Mouse (Mus musculus): Measurements from ENCODE around the gene Foxa3.

The Foxa3 gene

GRCm38 (mm10) chr7:19024581-19025255 is 1.4 kb upstream of the Foxa3 start:
- DNase-seq (ENCODE audit: low read depth, low spot score): peak; percentile 70

GRCm38 (mm10) chr7:19024096-19024506 is 763 bp upstream of the Foxa3 start, which contains the start of gene Sympk:
Gene Sympk (plus strand): TSS chr7:19024377.
- DNase-seq (ENCODE audit: low read depth, low spot score): peak; percentile 96

- DNase-seq (ENCODE audit: low read depth, low spot score): no peak
Observed at GRCm38 (mm10) chr7:19022189-19022958, 964 bp downstream of the Foxa3 start.

GRCm38 (mm10) chr7:19021048-19021447 is 2.3 kb downstream of the Foxa3 start:
- DNase-seq (ENCODE audit: low read depth, low spot score): no peak

- DNase-seq (ENCODE audit: low read depth, low spot score): no peak
Observed at GRCm38 (mm10) chr7:19017909-19018308, 5.4 kb downstream of the Foxa3 start.

DNA sequence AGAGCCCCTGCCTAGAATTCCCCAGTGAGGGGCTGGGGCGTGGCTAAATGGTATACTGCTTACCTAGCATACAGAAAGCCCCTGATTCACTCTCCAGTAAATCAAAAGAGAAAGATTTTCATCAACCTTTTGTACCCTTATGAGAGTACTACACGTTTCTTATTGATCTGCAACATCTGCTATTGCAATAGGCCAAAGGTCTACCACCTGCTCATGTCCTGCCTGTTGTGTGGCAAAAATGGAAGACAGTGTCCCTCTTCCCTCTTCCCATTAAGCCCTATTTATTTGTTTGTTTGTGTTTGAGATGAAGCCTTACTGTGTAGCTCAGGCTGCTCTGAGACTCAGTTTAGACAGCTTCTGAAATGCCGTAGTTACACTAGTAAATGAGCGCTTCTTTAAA is 7.3 kb downstream of the Foxa3 start:
- DNase-seq (ENCODE audit: low read depth, low spot score): no peak

DNA sequence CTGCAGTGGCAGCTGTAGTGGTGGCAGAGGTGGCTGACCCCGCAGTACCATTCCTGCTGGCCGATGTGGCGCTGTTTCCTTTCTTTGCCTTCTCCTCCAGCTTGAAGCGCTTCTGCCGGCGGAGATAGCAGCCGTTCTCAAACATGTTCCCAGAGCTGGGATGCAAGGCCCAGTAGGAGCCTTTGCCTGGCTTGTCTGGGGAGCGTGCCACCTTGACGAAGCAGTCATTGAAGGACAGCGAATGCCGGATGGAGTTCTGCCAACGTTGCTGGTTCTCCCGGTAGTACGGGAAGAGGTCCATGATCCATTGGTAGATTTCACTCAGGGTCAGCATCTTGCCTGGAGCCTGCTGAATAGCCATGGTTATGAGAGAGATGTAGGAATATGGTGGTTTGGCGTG is 8.9 kb downstream of the Foxa3 start:
- peak; percentile 19 for DNase-seq (ENCODE audit: low read depth, low spot score)

- no peak for DNase-seq (ENCODE audit: low read depth, low spot score)
Observed at GRCm38 (mm10) chr7:19012882-19013281, 10.5 kb downstream of the Foxa3 start.

GRCm38 (mm10) chr7:19012025-19012621 is 11.2 kb downstream of the Foxa3 start:
- DNase-seq (ENCODE audit: low read depth, low spot score): no peak

- no peak for DNase-seq (ENCODE audit: low read depth, low spot score)
Observed at GRCm38 (mm10) chr7:19010581-19010980, 12.8 kb downstream of the Foxa3 start.

- no peak for DNase-seq (ENCODE audit: low read depth, low spot score)
Observed at GRCm38 (mm10) chr7:19007026-19007977, 16.0 kb downstream of the Foxa3 start.

DNA sequence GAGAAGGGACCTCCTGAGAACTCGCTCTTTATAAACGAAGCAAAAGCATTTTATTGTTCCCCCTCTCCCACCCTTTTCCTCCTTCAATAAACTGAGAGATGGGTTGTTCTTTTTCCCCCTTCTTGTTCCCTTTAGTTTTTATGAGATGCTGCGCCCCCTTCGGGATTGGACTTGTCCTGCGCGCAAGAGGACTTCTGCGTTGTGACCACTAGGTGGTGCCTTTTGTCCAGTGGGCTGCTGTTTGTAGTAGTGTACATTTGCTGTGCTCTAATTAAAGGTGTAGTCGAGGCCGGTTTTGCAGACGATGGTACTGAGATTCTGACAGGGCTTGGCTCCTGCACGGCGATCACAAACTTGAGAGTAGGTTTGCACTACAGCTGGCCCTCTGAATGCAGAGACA is 16.9 kb downstream of the Foxa3 start:
- peak; percentile 90 for DNase-seq (ENCODE audit: low read depth, low spot score)

GRCm38 (mm10) chr7:19005417-19006121 is 17.8 kb downstream of the Foxa3 start:
- DNase-seq (ENCODE audit: low read depth, low spot score): no peak

GRCm38 (mm10) chr7:19004631-19005079 is 18.7 kb downstream of the Foxa3 start:
- peak; percentile 54 for DNase-seq (ENCODE audit: low read depth, low spot score)

DNA sequence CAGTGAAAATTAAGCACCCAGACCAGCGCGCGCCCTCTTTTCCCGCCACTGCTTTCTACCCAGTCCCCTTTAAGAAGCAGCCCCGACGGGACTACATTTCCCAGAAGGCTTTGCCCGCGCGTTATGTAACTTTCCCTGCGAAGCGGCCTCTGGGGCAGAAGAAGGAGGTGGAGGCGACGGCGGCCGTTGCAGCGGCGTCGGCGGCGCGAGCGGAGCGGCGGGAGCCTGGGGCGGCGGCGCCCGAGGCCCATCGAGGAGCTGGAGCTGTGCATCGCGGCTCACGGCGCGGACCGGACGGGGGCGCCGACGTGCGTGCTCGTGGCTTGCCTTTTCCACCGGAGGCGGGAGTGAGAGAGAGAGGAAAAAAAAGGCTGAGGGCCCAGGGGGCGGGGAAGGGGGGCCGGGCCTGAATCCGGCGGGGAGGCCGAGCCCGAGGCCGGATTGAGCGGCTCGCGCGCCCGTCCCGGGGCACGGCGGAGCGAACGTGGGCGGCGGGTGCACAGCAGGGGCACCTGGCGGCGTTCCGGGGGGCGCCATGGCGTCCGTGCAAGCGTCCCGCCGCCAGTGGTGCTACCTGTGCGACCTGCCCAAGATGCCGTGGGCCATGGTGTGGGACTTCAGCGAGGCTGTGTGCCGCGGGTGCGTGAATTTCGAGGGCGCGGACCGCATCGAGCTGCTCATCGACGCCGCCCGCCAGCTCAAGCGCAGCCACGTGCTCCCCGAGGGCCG is 19.3 kb downstream of the Foxa3 start, which contains the start of gene Irf2bp1:
Gene Irf2bp1, plus strand, starts transcription at position 143 of the 729 bp plus-strand sequence.
- DNase-seq (ENCODE audit: low read depth, low spot score): peak; percentile 96

DNA sequence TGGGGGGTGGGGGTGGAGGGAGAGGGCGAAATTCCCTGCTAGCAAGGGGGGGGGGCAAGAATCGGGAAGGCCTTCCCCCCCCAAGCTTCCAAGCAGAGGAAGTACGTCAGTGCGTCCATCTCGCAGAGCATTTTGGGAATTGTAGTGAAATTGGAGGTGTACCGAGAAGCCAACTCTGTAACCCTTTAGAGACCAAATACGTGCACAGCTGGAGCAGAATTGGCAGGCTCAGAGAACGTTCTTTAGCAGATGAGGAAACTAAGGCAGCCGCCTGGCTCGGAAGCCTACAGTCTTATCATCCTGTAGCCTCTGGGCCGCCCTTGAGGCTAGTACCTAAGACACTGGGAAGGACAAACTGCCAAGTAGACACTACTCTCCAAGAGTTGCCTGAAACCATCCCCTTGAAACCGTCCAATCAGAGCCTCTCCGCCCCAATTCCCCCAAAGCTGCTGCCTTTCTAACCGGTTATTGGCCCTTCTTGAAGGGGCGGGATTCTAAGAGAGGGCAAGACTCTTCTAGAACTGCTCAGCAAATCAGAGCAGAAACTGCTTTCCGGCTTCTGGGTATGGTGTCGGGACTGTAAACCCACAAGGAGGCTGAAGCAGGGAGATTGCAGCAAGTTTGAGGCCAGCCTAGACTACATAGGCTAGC is 20.4 kb downstream of the Foxa3 start:
- DNase-seq (ENCODE audit: low read depth, low spot score): peak; percentile 98

DNA sequence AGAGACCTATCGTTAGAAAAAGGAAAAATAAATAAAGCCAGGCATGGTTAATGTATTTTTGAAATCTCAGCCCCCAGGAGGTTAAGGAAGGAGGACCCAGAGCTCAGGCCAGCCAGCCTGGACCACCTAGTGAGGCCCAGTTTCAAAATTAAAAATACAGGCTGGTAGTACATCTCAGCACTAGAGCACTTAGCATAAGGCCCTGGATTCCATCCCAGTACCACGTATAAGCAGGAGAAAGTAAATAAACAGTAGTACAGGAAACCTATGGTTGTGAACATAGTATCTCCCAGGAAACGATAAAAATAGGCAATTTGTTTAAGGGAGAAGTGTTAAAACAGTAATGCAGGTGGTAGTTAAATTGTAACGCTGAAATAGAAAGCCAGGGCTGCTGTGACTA is 21.2 kb downstream of the Foxa3 start:
- DNase-seq (ENCODE audit: low read depth, low spot score): no peak

- no peak for DNase-seq (ENCODE audit: low read depth, low spot score)
Observed at GRCm38 (mm10) chr7:19001807-19002085, 21.6 kb downstream of the Foxa3 start.

GRCm38 (mm10) chr7:19001066-19001806 is 22.1 kb downstream of the Foxa3 start:
- peak; percentile 89 for DNase-seq (ENCODE audit: low read depth, low spot score)

Measured in R1 (cell line).